Mouse (Mus musculus): ENCODE results near the gene Gm13694. TPM values are rescaled to one million over a fixed set of nuclear protein-coding genes. Genes with fewer than 3 reads are reported as not detected.
"Not testable (repeated sequence)": the region's sequence is repeated elsewhere in the genome, so short reads cannot be mapped to it uniquely, and the experiment has no call there.

The Gm13694 gene
- polyA plus RNA-seq, 1 experiment from 2014 or later: not detected

DNA sequence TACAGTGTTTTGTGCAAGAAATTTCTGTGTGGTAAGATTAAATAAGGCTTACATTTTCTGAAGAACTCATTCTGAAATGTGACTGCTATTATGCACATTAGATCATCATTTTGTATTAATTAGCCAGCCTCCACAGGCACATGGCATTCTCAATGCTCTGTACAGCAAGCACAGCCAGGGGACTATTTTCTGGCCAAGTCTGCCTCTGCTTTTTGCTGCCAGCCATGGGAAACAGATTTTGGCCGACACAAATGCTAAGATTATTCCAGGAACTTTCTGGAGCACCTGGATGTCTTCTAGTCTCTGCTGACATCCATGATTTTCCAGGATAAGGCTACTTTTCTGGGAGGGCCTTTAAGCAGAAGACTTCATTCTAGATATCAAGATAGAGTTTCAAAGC, 30.2 kb downstream of the Gm13694 start:
- no peak for DNase-seq (ENCODE audit: low spot score)
- H3K27ac ChIP-seq: no peak overlapping the region
- H3K27me3 ChIP-seq (ENCODE audit: insufficient read depth, poor library complexity, severe bottlenecking): no peaks in the 10 kb centered on the region
- no peak overlapping the region for H3K4me3 ChIP-seq
- H3K9me3 ChIP-seq: no peaks in the 10 kb centered on the region
- no peaks in the 10 kb centered on the region for H3K36me3 ChIP-seq
- 48% methylated on average over 1 of the region's 1 CpGs for WGBS
- H3K4me1 ChIP-seq: no peaks in the 10 kb centered on the region

DNA sequence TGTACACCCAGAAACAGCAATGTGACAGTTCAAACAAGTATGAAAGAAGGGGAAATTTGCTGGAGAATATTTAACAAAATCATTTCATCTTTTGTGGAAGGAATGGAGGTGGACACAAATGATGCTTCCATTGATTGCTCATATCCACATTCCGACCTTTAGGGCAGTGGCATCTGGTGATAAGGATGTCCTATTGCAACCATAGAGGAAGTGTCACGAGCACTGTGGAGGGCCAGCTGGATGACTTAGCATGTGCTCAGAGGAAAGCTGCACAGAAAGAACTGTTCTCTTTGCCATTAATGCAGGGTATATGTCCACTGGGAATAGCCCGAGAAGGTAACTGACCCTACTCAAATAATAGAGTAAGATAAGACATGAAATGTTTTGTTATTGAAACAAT, 31.1 kb downstream of the Gm13694 start:
- Histone ChIP-seq H3K36me3 (no peaks in the 10 kb centered on the region), H3K4me3 (no peak overlapping the region), H3K27me3 (ENCODE audit: insufficient read depth, poor library complexity, severe bottlenecking) (no peaks in the 10 kb centered on the region), H3K27ac (no peak overlapping the region), H3K9me3 (no peaks in the 10 kb centered on the region), H3K4me1 (no peaks in the 10 kb centered on the region)
- WGBS: 41% methylated on average over 3 of the region's 3 CpGs
- DNase-seq (ENCODE audit: low spot score): no peak

DNA sequence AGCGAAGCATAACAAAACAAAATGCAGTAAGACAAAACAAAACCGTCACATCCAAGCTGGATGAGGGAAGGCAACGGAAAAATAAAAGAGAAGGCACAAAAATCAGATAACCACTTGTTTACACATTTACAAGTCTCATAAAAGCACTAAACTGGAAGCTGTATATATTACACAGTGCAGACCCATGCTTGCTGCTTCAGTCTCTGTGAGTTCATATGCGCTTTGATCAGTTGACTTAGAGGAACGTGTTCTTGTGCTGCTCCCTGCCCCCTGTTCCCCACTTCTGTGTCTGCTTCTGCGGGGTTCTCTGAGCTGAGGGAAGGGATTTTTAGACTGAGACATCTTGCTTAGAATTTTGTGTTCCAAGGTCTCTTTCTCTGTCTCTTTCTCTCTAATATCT, 35.8 kb downstream of the Gm13694 start:
- Histone ChIP-seq H3K27ac (no peak overlapping the region), H3K4me3 (no peak overlapping the region), H3K36me3 (no peaks in the 10 kb centered on the region), H3K9me3 (no peaks in the 10 kb centered on the region), H3K27me3 (ENCODE audit: insufficient read depth, poor library complexity, severe bottlenecking) (no peaks in the 10 kb centered on the region), H3K4me1 (peaks cover 7% of the 10 kb centered on the region)
- DNase-seq (ENCODE audit: low spot score): no peak
- WGBS: 65% methylated on average over 6 of the region's 6 CpGs

DNA sequence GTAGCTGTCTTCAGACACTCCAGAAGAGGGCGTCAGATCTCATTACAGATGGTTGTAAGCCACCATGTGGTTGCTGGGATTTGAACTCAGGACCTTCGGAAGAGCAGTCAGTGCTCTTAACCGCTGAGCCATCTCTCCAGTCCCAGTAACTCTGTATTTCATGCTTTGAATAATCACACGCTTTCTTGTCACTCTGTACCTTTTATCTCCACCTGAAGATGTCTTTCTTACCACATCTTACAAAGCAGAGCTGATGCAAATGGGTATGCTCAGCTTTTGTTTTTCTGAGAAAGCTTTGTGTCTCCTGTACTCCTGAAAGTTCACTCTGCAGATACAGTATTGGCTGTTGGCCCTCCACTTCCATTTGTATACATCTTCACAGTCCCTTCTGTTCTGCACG, 37.6 kb downstream of the Gm13694 start:
- not testable (repeated sequence) for H3K36me3 ChIP-seq; H3K9me3 ChIP-seq; DNase-seq (ENCODE audit: low spot score); H3K27me3 ChIP-seq (ENCODE audit: insufficient read depth, poor library complexity, severe bottlenecking); H3K4me3 ChIP-seq; H3K27ac ChIP-seq
- 77% methylated on average over 5 of the region's 5 CpGs for WGBS
- H3K4me1 ChIP-seq: peaks cover 12% of the 10 kb centered on the region

DNA sequence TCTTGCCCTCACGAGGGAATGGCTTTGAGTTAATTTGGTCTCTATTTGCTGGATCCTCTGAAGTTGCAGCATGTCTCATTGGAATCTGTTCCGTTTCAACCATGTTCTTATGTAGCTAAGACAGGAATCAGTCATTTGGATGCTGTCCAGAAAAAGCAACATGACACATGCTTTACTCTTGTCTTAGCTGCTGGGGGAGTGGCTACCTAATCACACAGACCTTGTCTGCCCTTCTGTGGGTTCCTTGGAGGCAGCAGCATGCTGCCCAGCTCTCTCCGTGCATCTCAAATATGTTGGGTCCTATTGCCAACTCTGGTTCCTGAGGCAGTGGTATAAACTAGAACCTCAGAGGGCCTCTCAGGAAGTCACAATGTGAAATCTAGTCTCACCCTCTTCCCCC, 39.6 kb downstream of the Gm13694 start:
- H3K4me1 ChIP-seq: peaks cover 12% of the 10 kb centered on the region
- no peaks in the 10 kb centered on the region for H3K27me3 ChIP-seq (ENCODE audit: insufficient read depth, poor library complexity, severe bottlenecking)
- DNase-seq (ENCODE audit: low spot score): peak; percentile 77
- 33% methylated on average over 3 of the region's 3 CpGs for WGBS
- H3K27ac ChIP-seq: no peak overlapping the region
- no peaks in the 10 kb centered on the region for H3K36me3 ChIP-seq
- H3K9me3 ChIP-seq: no peaks in the 10 kb centered on the region
- no peak overlapping the region for H3K4me3 ChIP-seq

DNA sequence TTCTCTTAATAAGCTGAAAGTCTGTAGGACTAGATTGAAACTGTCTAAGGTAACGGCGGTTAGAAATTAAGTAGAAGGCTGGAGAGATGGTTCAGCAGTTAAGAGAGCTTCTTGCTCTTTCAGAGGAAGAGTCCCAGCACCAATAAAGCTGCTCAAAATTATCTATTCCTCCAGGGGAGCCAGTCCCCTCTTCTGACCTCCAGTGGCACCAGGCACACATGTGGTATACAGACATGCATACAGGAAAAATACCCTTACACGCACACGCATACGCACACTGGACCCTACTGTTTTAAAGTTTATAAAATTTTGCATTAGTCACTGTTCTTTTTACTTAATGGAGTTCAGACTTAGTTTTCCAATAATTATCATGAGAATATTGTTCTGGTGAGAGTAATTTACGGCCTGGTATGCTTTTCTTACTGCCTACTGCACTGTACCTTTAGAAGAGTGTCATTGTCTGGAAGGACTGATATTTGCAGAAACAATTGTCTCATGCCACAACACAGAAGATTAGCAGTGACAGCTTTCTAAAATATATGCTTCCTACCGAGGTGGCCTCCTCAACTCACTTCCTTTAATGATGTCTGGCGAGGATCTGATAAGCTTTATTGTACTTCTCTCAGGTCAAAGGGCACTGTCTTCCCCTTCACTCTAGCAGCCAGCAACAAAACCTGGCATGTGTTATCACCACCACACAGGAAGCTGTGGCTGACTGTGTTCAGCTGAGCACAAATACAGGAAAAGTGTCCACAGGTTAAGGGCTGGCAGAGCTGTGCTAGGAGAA, 41.0 kb downstream of the Gm13694 start:
- DNase-seq (ENCODE audit: low spot score): no peak
- no peaks in the 10 kb centered on the region for H3K9me3 ChIP-seq
- H3K27me3 ChIP-seq (ENCODE audit: insufficient read depth, poor library complexity, severe bottlenecking): no peaks in the 10 kb centered on the region
- WGBS: 68% methylated on average over 8 of the region's 8 CpGs
- peaks cover 12% of the 10 kb centered on the region for H3K4me1 ChIP-seq
- H3K36me3 ChIP-seq: no peaks in the 10 kb centered on the region
- H3K4me3 ChIP-seq: no peak overlapping the region
- H3K27ac ChIP-seq: no peak overlapping the region

DNA sequence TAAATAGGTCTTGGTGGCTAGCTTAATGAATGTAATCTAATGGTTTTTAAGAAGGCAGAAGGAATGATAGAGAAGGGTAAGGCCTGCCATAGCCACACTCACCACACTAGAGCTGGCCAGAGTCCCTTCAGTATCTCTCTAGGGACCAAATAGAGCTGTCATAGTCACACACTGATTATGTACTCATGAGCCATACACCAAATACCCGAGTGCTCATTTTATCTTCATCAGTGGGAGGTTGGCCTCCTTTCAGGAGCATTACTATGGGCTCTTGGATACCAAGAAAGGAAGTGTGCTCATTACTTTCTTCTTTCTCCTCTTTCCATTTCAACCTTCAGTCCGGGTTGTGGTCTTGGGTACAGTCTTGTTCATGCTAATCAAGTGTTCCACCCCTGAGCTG, 43.2 kb downstream of the Gm13694 start:
- H3K4me3 ChIP-seq: no peak overlapping the region
- H3K27ac ChIP-seq: no peak overlapping the region
- DNase-seq (ENCODE audit: low spot score): no peak
- H3K36me3 ChIP-seq: no peaks in the 10 kb centered on the region
- no peaks in the 10 kb centered on the region for H3K9me3 ChIP-seq
- 66% methylated on average over 2 of the region's 2 CpGs for WGBS
- peaks cover 12% of the 10 kb centered on the region for H3K4me1 ChIP-seq
- no peaks in the 10 kb centered on the region for H3K27me3 ChIP-seq (ENCODE audit: insufficient read depth, poor library complexity, severe bottlenecking)

DNA sequence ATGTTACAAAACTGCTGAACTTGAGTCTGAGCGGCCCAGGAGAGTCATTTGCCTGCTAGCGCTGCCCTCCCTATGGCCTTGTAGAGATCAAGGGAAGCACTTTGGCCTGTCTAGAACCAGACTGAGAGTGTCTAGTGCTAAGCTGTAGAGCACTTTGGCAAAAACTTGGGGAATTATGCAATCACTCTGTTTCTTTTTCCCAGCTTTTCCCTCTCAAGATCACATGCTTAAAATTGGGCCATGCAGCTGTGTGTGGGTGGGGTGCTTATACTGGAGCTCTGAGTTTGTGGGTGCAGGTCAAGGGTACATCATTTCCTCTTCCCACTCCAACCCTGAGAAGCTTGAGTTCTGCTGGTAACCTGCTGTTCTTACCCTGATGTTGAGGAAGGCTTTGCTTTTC, 44.2 kb downstream of the Gm13694 start:
- Histone ChIP-seq H3K4me1 (peaks cover 12% of the 10 kb centered on the region), H3K9me3 (no peaks in the 10 kb centered on the region), H3K27ac (no peak overlapping the region), H3K27me3 (ENCODE audit: insufficient read depth, poor library complexity, severe bottlenecking) (no peaks in the 10 kb centered on the region), H3K4me3 (no peak overlapping the region), H3K36me3 (no peaks in the 10 kb centered on the region)
- no peak for DNase-seq (ENCODE audit: low spot score)
- WGBS: 80% methylated on average over 2 of the region's 2 CpGs

DNA sequence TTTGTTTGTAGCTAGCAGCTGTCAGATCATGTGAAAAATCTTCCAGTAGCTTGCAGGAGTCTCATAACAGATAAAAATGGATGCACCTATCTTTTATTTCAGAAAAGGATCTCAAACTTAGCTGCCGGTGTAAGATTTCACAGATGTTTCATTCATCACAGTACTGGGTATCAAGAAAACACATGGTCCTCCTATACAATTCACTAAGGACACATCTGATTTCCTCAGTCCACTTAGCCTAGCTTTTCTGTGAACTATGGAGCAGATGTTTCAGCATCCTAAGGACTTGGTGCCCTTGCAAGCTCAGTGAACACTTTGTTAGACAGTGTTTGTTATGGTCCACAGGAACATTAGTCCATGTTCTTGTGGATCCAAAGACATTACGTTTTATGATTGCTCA, 44.6 kb downstream of the Gm13694 start:
- H3K4me1 ChIP-seq: peaks cover 9% of the 10 kb centered on the region
- no peak overlapping the region for H3K4me3 ChIP-seq
- H3K9me3 ChIP-seq: no peaks in the 10 kb centered on the region
- no peak for DNase-seq (ENCODE audit: low spot score)
- 71% methylated on average over 2 of the region's 2 CpGs for WGBS
- no peaks in the 10 kb centered on the region for H3K27me3 ChIP-seq (ENCODE audit: insufficient read depth, poor library complexity, severe bottlenecking)
- H3K36me3 ChIP-seq: no peaks in the 10 kb centered on the region
- no peak overlapping the region for H3K27ac ChIP-seq

DNA sequence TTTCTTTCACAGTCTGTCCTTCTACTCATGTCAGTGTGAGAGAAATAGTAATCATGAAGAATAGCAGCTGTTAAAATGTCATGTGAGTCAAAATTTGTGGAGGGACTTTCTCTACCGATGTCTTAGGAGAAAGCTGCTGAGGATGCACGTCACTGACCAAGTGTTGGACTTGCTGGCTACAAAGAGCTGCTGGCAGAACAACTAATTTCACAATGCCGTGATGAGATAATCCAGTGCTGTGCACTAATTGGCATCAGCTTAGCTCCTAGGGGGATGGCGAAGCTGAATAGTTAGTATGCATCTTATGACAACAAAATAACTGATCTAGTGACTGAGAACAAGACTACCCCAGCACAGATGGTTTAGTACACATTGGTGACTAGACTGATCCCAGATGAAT, 46.5 kb downstream of the Gm13694 start:
- WGBS: 71% methylated on average over 4 of the region's 4 CpGs
- no peaks in the 10 kb centered on the region for H3K27me3 ChIP-seq (ENCODE audit: insufficient read depth, poor library complexity, severe bottlenecking)
- H3K4me3 ChIP-seq: no peak overlapping the region
- no peak for DNase-seq (ENCODE audit: low spot score)
- H3K9me3 ChIP-seq: no peaks in the 10 kb centered on the region
- no peaks in the 10 kb centered on the region for H3K36me3 ChIP-seq
- no peak overlapping the region for H3K27ac ChIP-seq
- H3K4me1 ChIP-seq: 0 out of 2 replicates have a peak, but pooled peaks cover under 1% of the 10 kb centered on the region

Other genes starting within 250 kb of the Gm13694 start
- 2.6 and 4.3 TPM in 2 replicates for gene Fam171b, start 166.3 kb upstream of the Gm13694 start, polyA plus RNA-seq (2016; fragmentation: Nextera tagmentation; extraction: Ambion mirVana)
- not detected in 2 replicates for gene Zswim2, start 37.7 kb upstream of the Gm13694 start, polyA plus RNA-seq (2016; fragmentation: Nextera tagmentation; extraction: Ambion mirVana)
- gene Gm13698, start 23.2 kb upstream of the Gm13694 start, polyA plus RNA-seq (2016; fragmentation: Nextera tagmentation; extraction: Ambion mirVana): not detected in 2 replicates
- gene Gm13693, start 17.4 kb upstream of the Gm13694 start, polyA plus RNA-seq (2016; fragmentation: Nextera tagmentation; extraction: Ambion mirVana): not detected in 2 replicates
- gene Gm13695, start 11.6 kb upstream of the Gm13694 start, polyA plus RNA-seq (2016; fragmentation: Nextera tagmentation; extraction: Ambion mirVana): not detected in 2 replicates
- not detected in 2 replicates for gene Gm13696, start 5.8 kb upstream of the Gm13694 start, polyA plus RNA-seq (2016; fragmentation: Nextera tagmentation; extraction: Ambion mirVana)
- not detected in 2 replicates for gene Gm13697, start 5.8 kb downstream of the Gm13694 start, polyA plus RNA-seq (2016; fragmentation: Nextera tagmentation; extraction: Ambion mirVana)
- gene Gm13691, start 11.6 kb downstream of the Gm13694 start, polyA plus RNA-seq (2016; fragmentation: Nextera tagmentation; extraction: Ambion mirVana): not detected in 2 replicates

Measured in heart, embryonic 10.5 days (tissue).